Mouse (Mus musculus): ENCODE data around the gene Gm20532.

Gm20532 gene

GRCm38 (mm10) chr2:26573807-26574206 is 12.6 kb upstream of the Gm20532 start:
- DNase-seq (ENCODE audit: low read depth) = no peak

GRCm38 (mm10) chr2:26574862-26575261 is 11.6 kb upstream of the Gm20532 start:
- DNase-seq (ENCODE audit: low read depth) = no peak

DNA sequence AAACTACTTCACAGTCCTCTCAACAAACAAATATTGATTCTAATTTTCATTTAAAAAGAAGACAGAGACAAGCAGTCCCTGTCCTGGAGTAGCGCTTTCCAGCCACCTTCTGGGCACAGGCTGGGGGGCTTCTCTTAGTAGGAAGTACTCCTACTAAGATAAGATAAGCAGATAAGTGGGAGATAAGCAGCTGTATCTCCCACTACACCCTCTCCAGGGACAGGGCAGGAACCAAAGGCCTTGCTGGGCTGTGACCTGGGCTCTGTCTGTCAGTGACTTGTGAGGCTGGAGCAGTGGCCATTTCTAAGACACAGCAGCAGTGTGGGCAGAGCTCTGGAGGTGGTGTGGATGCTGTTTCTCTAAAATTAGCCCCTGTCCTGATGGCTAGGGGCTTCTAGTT is 11.1 kb upstream of the Gm20532 start:
- DNase-seq (ENCODE audit: low read depth) = no peak

DNA sequence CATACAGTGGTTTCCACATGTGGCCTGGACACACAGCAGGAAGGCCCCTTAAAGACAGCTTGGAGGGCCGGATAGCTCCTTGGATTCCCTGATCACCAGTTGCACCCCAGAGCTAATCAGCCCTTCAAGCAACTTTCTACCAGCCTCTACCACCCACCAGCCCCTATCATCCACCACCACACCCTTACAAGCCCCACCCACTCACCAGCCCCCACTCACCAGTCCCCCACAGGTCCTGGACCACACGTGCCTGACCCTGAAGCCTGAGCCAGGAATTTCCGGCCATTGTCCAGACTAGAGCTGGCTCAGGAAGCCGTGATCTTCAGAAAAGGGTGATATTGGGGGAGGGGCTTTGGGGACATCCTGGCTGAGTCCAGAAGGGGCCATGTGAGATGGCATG is 10.6 kb upstream of the Gm20532 start:
- no peak for DNase-seq (ENCODE audit: low read depth)

DNA sequence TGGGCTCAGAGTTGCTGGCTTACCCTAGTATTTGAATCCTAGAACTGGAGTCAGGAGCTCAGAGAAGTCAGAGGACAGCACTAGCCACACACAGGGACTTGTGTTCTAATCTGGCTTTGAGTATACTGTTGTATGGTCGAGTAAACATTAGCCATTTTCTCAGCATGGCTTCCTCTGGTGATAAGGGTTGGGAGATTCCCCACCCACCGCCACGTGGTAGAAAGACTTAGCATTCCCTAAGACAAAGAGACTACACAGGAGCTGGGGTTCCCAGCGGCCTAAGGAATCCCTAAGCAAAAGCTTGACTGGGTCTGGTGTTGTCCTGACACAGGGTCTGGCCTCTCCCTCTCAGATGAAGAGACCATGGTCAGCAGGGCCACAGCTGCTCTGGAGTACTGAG is 10.0 kb upstream of the Gm20532 start:
- DNase-seq (ENCODE audit: low read depth) = no peak

DNA sequence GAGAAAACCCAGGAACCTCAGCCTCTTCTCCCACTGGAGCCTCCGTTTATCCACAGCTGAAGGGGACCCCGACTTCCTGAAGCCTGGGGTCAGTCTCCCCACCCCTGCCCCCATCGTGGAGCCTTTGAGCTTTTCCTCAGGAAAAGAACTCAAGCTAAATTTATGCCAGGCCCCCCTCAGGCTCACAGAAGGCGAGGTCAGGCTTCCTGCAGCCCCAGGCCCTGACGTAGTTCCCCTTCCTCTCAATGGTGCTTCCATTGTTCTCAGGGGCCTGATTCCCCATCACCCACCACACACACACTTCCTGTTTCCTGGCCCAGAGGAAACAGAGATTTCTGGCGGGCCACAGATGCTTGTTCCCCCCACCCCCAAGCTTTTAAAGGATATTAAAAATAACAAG is 8.1 kb upstream of the Gm20532 start:
- DNase-seq (ENCODE audit: low read depth) = no peak

- no peak for DNase-seq (ENCODE audit: low read depth)
These were observed 6.7 kb upstream of the Gm20532 start, which contains the start of gene Egfl7 for GRCm38 (mm10) chr2:26579714-26580113. Egfl7 (plus strand) TSS chr2:26580014.

- DNase-seq (ENCODE audit: low read depth) = no peak
These were observed 5.7 kb upstream of the Gm20532 start for GRCm38 (mm10) chr2:26580751-26581150.

GRCm38 (mm10) chr2:26582203-26582602 is 4.2 kb upstream of the Gm20532 start:
- DNase-seq (ENCODE audit: low read depth) = no peak

DNA sequence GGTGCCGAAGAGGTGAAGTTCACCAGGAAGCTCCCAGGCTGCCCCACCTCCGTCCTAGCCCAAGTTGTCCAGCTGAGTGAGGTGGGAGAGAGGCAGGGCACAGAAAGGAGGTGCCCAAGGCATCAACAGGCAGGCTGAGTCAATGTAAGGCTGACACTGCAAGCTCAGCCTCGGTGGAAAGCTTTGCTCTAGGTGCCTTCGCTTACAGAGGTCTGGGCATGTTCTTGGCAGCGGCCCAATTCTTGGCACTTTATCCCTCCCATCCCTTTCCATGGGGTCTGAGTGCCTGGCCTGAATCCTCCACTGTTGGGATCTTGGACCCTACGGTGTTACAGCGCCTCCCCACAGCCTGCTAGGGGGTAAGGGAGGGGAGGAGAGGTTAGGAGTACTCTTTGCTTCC is 3.7 kb upstream of the Gm20532 start:
- DNase-seq (ENCODE audit: low read depth) = no peak

GRCm38 (mm10) chr2:26583640-26584039 is 2.8 kb upstream of the Gm20532 start:
- DNase-seq (ENCODE audit: low read depth) = no peak

- peak; percentile 48 for DNase-seq (ENCODE audit: low read depth)
These were observed 726 bp upstream of the Gm20532 start for GRCm38 (mm10) chr2:26585713-26586112.

GRCm38 (mm10) chr2:26587044-26587405 is 586 bp downstream of the Gm20532 start:
- peak; percentile 35 for DNase-seq (ENCODE audit: low read depth)

GRCm38 (mm10) chr2:26588573-26588972 is 2.1 kb downstream of the Gm20532 start:
- DNase-seq (ENCODE audit: low read depth) = peak; percentile 52

GRCm38 (mm10) chr2:26589284-26589683 is 2.8 kb downstream of the Gm20532 start:
- DNase-seq (ENCODE audit: low read depth) = no peak

- no peak for DNase-seq (ENCODE audit: low read depth)
These were observed 3.8 kb downstream of the Gm20532 start for GRCm38 (mm10) chr2:26590282-26590681.

- no peak for DNase-seq (ENCODE audit: low read depth)
These were observed 4.5 kb downstream of the Gm20532 start for GRCm38 (mm10) chr2:26590962-26591361.

- no peak for DNase-seq (ENCODE audit: low read depth)
These were observed 5.0 kb downstream of the Gm20532 start for GRCm38 (mm10) chr2:26591416-26591815.

DNA sequence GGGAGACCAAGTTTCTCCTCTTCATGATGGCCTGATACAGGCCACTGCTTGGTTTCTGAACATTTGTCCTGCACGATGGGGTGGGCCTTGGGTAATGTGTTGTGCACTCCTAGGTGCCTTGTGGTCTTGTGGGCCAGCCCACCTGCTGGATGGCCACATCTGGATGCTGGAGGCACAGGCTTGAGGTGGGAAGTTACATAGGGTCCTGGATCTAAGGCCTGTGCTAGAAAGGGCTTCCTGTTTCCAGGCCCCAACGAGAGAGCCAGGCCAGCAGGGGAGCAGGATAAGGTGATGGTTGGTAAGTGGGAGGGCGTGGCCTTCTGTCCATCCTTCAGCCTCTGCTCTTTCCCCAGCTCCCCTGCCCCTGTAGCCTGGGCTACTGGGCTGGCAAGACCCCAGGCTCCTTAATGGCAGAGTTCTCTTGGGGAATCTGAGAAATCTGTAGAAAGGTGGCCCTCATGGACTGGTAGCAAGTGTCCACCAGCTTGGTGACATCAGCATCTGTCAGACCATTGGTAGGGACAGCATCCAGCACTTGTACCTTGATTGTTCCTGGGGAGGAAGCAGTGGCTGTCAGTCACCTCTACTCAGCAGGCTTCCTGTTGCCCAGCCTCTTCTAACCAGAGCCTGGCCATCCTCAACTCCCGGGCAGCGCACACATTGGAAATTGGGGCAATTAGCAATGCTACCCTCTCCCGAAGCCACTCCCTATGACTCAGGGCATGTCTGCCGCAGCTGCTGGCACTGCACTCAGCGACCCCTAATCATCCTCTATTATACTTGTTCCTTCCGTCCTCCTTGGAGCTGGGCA is 7.0 kb downstream of the Gm20532 start:
- no peak for DNase-seq (ENCODE audit: low read depth)

DNA sequence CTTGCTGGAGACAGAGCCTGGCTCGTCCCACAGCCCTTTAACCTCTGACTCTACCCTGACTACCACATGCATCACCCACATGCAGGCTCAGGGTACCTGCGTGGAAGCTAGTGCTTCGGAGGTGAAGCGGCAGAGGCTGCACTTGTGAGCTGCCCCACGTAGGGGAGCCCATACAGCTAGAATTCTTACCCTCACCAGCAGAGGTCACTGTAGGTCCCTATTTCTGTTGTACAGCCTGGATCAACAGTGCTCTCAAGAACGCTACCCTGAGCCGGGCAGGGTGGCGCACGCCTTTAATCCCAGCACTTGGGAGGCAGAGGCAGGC is 7.5 kb downstream of the Gm20532 start:
- peak; percentile 78 for DNase-seq (ENCODE audit: low read depth)

DNA sequence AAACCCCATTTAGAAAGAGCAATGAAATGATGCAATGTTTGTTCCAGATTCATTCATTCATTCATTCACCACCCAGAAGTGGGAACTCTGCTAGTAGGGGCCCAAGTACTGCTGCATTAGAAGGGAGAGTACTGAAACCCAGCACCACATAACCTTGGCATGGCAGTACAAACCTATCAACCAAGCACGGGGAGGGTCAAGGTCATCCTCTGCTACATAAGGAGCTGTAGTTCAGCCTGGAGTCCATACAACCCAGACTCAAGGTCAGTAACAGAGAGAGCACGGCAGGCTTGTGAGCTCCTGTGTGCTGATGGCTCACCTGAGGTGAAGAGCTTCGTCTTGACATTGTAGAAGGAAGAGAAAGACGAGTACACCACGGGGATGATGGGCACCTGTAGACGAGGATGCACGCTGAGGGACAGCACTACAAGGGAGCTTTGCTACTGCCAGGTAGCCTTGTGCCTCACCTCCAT is 8.1 kb downstream of the Gm20532 start:
- no peak for DNase-seq (ENCODE audit: low read depth)

GRCm38 (mm10) chr2:26594934-26595724 is 8.7 kb downstream of the Gm20532 start:
- DNase-seq (ENCODE audit: low read depth) = no peak

GRCm38 (mm10) chr2:26595725-26596435 is 9.4 kb downstream of the Gm20532 start:
- no peak for DNase-seq (ENCODE audit: low read depth)

Measured in NIH3T3 (cell line).